Mouse (Mus musculus): ENCODE results near the gene Ephb4.

GRCm38 (mm10) chr5:137375627-137376026 lies 25.7 kb downstream of the Ephb4 start:
- TF ChIP-seq GATA2 (IDR thresholded peaks at IDR 0.05; ENCODE audit: borderline replicate concordance, low read depth, low read length) (no peak), TAL1 (conservative IDR thresholded peaks at IDR 0.05; ENCODE audit: low read depth, low read length) (no peak)

Measured in G1E (cell line).